In genomic region chr19:37078064-37078463, GRCm38 (mm10) we compare ENCODE assay signal across 8 mouse cellular contexts.
A peak's percentile ranks its signal among the peaks of the same experiment; 100 is the strongest.
DNase-seq lines count a peak whose midpoint lies in the region; ATAC-seq and TF ChIP-seq lines count a peak whose summit lies in the region.

No protein-coding gene starts in this region.

- no peaks in the 10 kb centered on the region for H3K9me3 ChIP-seq in hindbrain, embryonic 14.5 days (ENCODE audit: control insufficient read depth, low read length)

- no peak for DNase-seq in layer of hippocampus, adult 2 months (ENCODE audit: low spot score in 2 of 2)
- no peak for DNase-seq in layer of hippocampus, adult 9-10 months (ENCODE audit: low spot score)
- DNase-seq in adrenal gland, adult (ENCODE audit: inconsistent age in 2 of 2, low spot score in 1 of 2): peak; percentile 92 to 94
- DNase-seq in cerebellum, postnatal 36 days: peak; percentile 66 to 68
- peak; percentile 68 for DNase-seq in kidney, postnatal 10 days
- no peak for DNase-seq in yolk sac, embryonic 10.5 days (ENCODE audit: low spot score)
- no peak for DNase-seq in hindbrain, embryonic 14.5 days (ENCODE audit: low spot score)

- H3K27me3 ChIP-seq in hindbrain, embryonic 14.5 days (ENCODE audit: control insufficient read depth, insufficient read depth, low read length): no peaks in the 10 kb centered on the region

- peak overlapping the region; percentile 83 for H3K27ac ChIP-seq in layer of hippocampus, adult 2 months
- H3K27ac ChIP-seq in hindbrain, embryonic 14.5 days: no peak overlapping the region

- no peaks in the 10 kb centered on the region for H3K36me3 ChIP-seq in hindbrain, embryonic 14.5 days (replicated peaks; ENCODE audit: control insufficient read depth, insufficient read depth)

- H3K4me1 ChIP-seq in hindbrain, embryonic 14.5 days (replicated peaks; ENCODE audit: control insufficient read depth, insufficient read depth, low read length): no peaks in the 10 kb centered on the region

- no peak overlapping the region for H3K9ac ChIP-seq in hindbrain, embryonic 14.5 days

- no peak for ATAC-seq in granulocyte monocyte progenitor cell, adult 5-6 weeks (replicated peaks; ENCODE audit: poor library complexity, severe bottlenecking)
- no peak for ATAC-seq in hindbrain, embryonic 14.5 days (ENCODE audit: low FRiP score)

- WGBS in hindbrain, embryonic 14.5 days: 58% methylated on average over 4 of the region's 4 CpGs

- no peak for TF ChIP-seq CTCF in layer of hippocampus, adult 2 months (conservative IDR thresholded peaks at IDR 0.05)

- H3K4me2 ChIP-seq in hindbrain, embryonic 14.5 days (replicated peaks): no peak overlapping the region

- no peak overlapping the region for H3K4me3 ChIP-seq in layer of hippocampus, adult 2 months
- H3K4me3 ChIP-seq in hindbrain, embryonic 14.5 days (replicated peaks; ENCODE audit: low read length): no peak overlapping the region

Comparison
In these comparisons a context has a peak if more than half of its experiments do, and no peak if none do; other contexts are left out.
1. DNase-seq: peak in adrenal gland, adult (2 of 2), cerebellum, postnatal 36 days (2 of 2) and kidney, postnatal 10 days (single experiment); none in layer of hippocampus, adult 2 months (0 of 2), layer of hippocampus, adult 9-10 months (single experiment), yolk sac, embryonic 10.5 days (single experiment) and hindbrain, embryonic 14.5 days (single experiment).